Mouse (Mus musculus) layer of hippocampus, postnatal 36 days (tissue): ENCODE measurements at regions not wholly inside any gene's neighbourhood (a gene's known extent, or its start where the extent isn't known, plus 50 kb on each side); places are given as distances from the start of the nearest gene placed in this dataset.

Experiments used
- DNase-seq, 2 experiments: peaks; one replicate each; pipeline ENCODE4 v3.0.0; 2022

DNA sequence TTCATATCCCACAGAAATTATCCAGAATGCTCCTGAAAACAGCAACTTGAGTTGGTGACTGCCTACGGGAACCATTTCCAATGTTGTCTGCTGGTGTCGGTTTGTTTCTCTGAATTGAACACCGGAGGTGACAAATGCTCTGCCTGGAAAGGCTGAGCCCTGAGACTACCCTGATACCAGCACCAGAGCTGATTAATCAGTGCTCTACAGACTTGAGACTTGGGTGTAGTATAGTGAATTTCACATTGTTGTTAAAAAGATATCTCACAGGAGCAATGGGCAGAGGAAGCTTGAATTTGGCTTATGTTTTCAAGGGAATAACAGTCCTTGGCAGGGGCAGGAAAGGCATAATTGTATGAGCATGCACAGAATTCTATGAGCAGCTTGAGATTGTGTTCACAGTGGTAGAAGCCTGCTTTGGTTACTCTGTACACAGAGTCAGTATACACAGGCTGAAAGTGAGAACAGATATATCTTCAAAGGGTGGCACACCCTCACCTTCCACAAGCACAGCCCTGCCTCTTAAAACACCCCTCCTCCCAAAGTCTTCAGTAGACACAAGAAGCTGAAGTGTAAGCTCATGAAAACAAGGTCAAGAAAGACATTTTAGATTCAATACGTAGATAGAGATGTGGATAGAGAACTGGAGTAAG, 447.1 kb downstream of the Meis1 start:
- DNase-seq = no peak

DNA sequence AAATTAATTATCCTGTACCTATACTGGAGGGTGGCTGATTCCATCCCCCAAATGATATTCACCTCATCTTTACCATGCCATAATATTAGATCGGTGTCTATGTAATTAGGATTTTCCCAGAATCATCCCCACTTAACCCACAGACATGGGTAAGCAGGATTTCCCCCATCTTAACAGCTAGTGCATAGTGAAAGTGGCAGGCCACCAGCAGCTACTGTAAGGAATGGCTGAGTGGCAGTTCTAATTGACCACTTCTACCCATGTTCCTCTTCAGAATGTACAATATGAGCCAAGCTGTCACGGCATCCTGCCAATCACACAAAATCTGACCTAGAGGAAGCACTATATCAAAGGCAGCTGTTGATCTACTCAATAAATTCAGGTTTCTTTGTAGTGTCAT, 455.8 kb downstream of the Meis1 start:
- no peak for DNase-seq

DNA sequence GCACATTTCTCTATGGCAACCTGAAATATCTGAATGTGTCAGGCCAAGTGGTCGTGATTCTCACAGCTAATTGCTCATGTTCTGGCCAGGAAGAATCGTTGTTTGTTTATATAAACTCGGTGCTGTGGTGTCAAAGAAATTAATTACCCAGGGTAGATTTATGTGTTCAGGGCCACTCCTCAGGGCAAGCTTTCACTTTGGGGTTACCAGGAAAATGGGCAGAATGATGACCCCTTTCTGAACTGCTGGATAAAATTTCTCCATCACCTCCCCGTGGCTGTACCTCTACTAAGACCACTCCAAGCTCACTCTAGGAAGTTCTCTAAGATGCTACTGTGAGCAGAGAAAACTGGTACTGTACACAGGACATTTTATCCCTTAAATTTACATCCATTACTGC, 460.1 kb downstream of the Meis1 start:
- DNase-seq = no peak

DNA sequence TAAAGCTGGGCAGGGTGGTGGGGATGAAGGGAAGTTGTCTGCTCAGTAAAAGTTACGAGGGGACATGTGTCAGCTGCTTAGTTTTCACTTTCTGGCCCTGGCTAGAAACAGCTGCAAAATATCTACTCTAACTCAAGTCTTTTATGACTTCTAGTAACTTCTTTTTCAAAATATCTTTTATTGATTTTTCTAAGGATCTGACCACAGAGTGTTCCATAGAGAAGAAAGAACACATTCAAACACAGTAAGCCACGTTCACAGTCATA, 483.3 kb downstream of the Meis1 start:
- DNase-seq = no peak

DNA sequence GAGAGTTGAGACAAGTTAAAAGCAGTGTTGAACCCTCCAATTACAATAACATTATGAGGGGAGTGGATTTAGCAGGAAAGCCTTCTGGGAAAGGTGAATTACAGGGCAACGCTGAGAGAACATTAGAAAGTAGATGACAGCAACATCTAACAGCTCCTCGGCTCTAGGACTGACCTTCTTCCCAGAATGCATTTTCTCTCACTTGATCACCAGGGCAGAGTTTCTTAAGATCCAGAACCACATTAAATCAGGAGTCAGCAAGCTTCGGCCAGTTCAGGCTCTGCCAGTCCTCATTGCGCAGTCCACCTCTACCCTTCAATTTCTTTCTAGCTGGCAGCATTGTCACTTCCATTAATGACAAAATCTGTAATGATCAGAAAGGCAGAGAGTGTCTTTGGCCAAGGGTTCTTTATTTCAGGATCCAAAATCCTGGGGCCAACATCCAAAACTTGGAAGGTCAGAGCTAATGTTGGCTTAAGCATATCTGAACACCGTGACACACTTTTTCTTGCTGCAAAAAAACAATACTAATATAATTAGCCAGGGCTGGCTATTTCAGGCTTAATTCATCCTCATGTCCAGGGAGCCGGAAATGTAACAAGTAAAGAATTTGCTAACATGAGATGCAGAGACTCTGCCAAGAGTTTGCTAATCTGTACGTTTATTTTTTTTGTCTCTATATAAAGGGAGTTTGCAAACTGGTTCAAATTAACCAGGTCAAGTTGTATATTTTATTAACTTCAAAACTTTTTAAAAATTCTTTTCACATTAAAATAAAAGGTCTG, 483.8 kb downstream of the Meis1 start:
- no peak for DNase-seq

GRCm38 (mm10) chr11:18531264-18532110, 487.3 kb downstream of the Meis1 start:
- no peak for DNase-seq

DNA sequence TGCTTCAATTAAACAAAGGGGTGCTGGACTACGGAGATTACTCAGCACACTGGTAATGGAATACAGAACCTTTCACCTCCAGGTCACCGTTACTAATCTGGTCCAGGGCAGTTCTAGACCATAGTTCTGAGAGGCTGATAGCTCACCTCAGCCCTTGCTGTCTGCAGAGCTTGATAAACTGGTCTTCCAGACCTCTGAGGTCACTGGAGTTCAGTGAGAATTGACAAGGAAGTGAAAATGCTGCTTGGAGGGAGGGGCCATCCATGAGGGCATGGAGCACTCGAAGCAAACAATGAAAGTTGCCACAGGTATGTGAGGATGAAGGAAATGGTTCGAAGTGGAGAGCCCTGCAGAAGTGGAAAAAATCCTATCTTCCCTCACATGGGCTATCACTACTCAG, 490.2 kb downstream of the Meis1 start:
- DNase-seq = no peak

DNA sequence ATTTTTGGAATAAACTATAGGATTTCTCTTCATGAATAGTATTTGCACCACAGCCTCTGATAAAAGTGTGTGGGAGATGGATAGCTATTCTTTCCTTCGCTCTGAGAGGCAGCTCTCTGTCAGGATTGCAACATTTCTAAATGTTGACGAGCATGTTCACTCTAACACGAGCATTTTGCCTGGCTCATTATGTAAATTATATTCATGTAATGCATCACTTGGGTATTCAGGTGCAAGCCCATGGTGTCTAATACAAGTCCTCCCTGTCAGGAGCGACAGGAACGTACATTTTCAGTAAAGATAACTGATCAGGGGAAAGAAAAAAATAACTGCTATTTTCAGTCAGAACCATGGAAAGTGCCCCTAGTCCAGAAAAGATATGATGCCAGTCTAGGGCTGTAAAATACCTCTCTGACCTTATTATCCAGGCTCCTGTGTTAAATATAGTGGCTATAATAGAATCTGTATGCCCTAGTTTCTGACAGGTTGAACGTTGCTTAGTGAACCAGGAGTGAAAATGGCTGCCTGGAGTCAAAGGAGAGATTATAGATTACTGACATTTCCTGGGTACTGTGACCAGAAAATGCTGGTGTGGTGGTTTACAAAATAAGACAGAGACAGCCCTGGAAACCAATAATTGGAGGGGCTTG, 523.6 kb downstream of the Meis1 start:
- DNase-seq = no peak

DNA sequence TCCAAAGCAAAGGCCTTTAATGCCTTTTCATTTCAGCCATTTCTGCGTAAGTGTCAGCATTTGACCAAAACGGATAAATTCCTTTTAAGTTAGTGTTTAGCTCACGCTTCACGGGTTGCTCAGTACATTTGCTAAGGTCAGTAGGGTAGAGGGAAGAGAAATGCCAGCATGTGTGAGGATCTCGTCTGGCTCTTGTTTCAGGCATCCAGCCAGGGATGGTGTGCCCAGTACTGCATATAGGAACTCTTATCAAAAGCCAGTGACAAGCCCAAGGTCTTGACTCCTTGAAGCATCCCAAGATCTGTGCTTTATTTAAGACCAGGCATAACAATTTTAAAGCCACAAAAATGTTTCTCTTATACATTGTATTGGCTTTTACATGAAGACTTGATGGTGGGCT, 524.8 kb downstream of the Meis1 start:
- DNase-seq = no peak

DNA sequence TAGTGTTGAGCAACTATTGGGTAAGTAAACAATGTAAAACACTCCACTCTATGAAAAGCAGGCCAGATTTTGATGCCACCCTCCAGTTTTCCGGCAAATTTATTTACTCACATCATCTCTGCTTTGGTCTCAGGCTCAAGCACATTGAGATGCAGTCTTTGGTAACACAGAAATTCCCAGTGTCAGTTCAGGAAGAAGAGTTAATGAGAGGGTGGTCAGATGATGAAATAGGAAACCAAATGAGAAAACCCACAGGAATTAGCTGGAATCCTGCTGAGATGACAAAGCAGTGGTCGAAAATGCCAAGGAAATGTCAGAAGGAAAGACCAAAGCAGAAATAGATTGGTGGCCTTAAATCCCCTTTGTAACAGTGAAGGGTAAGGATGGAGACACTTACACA, 525.7 kb downstream of the Meis1 start:
- DNase-seq = no peak

DNA sequence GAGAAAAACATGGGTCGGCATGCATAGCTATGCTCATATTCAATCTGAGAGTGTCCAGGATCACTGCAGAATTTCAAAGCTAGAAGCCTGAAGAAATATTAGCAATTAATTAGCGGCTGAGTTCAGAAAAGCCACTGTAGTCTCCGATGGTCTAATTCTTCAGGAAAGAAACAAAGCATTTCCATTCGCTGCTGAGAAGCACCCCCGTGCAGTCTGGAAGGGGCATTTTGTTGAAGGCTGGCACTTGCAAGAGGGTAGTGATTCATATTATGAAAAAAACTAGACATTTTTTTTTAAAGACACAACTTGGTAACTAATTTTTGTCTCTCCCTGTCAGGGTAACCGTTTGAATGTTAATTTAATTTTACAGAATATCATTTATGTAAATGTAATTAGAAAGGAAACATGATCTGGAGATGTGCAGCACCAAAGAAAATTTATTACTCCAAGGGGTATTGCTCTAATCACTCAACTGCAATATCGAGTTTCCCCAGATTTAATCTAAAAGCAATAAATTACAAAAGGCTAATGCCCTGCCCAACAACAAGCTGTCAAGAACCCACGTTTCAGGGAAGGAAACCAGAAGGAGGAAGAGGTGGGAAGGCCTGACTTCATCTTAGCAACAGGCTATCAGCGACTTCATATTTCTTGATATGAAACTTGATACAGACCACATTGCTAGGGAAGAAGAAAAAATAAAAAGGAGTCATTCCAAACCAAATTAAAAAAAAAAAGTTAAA, 529.1 kb downstream of the Meis1 start:
- no peak for DNase-seq

DNA sequence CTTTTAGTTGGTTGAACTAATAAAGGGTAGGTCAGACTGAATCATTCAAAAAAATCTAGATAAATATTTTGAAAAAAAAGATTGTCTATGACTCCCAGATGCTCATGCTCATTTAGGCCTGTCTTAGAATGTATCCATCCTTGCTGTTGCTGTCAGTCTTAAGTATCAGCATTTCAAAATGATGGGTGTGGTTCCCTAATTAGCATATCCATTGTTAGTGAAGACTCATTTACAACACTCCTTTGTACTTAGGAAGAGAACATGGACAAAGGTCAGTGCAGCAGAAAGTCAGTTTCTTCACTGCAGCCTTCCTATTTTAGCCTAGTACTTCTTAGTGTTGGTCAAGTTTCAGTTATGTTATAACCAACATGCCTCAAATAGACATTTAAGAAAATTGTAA, 525.2 kb upstream of the Etaa1 start:
- DNase-seq = no peak

DNA sequence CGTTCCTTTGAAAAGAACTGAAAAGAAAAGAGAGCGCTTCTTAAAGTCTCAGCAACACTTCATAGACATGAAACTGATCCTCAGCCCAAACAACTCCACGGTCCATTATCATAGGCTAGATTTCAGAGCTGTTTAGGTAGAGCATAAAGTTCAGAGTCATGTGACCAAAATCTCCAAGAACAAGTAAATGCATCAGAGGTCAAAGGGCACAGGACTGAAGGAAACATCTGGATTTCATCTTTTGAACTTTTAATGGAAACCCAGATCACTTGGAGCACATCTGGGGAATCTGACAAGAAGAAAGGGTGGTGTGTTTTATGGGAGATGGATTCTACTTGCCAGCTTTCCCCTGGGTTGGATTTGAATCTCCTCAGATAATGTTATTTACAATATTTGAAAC, 497.6 kb upstream of the Etaa1 start:
- DNase-seq = no peak

- no peak for DNase-seq
These were observed 495.2 kb upstream of the Etaa1 start for GRCm38 (mm10) chr11:18448879-18449278.

DNA sequence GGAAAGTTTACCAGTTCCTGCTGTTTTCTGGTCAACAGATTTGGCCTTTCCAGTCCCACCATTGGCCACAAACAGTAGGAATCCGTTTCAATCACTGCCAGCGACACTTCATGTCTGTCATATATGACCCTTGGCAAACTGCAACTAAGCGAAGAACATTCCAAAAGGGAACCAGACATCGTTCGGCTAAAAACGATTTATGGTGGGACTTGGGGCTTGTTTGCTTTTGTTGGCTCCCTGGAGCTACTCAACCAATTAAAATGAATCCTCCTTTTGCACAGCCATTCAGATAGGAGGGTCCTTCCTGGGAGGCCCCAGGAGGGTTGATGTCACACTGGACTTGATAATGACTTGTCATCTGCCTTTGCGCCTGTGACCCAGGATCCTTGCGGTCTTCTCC, 490.9 kb upstream of the Etaa1 start:
- no peak for DNase-seq

DNA sequence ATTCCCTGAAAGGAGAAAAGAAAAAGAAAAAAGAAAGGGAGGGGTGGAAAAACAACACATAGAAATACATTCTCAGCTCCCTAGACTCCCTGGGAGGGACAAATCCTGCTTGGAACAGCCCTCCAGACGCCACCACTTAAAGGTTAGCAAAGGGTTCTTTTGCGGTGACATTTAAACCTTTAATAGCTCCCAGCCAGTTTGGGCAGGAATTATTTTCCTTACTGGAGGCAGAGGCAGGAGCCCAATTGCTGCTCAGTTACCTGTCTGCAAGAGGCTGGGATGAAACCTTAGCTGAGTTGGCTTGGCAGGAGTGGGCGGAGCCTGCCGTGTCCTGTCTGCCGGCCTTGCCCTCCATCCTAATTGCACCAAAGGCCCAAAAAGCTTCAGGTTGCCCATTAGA, 490.4 kb upstream of the Etaa1 start:
- DNase-seq = no peak

- no peak for DNase-seq
These were observed 489.5 kb upstream of the Etaa1 start for GRCm38 (mm10) chr11:18443156-18443555.

- DNase-seq = peak in 1 of 2 experiments; percentile 4
These were observed 484.3 kb upstream of the Etaa1 start for GRCm38 (mm10) chr11:18437834-18438611.

GRCm38 (mm10) chr11:18421076-18421475, 467.4 kb upstream of the Etaa1 start:
- no peak for DNase-seq

DNA sequence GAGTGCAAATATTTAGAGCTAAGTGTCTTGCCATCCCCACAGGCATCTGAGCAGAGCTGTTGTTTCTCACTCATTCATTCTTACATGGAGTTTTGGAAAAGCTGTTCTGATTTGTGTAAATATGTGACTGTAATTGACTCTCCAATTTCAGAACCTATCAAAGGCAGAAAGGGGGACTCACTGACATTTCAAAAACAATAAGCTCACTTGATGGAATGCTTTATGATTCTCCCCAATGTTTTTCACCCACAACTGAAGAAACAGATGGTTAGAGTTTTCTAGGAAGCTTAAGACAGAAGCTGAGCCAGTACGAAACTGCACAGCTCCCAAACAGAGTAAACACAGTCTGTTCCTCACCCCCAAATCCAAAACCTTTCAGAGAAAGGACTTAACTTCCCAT, 460.1 kb upstream of the Etaa1 start:
- peak in 1 of 2 experiments; percentile 4 for DNase-seq

GRCm38 (mm10) chr11:18408071-18408752, 454.5 kb upstream of the Etaa1 start:
- DNase-seq = no peak
